Mouse (Mus musculus): ENCODE results near the gene Lbr. TPM values are rescaled to one million over a fixed set of nuclear protein-coding genes. Genes with fewer than 3 reads are reported as not detected.

Gene Lbr
- polyA plus RNA-seq (2012; ENCODE audit: low replicate concordance), result 96.6 and 270 TPM in 2 replicates

GRCm38 (mm10) chr1:181842781-181843180, at the start of gene Lbr:
Gene Lbr, minus strand, starts transcription at chr1:181843046.

Other genes with a start within 250 kb of the Lbr start
- gene Enah, start 176.9 kb upstream of the Lbr start, polyA plus RNA-seq (2012; ENCODE audit: low replicate concordance), result 2.2 and 2.3 TPM in 2 replicates